In the genomic region with DNA sequence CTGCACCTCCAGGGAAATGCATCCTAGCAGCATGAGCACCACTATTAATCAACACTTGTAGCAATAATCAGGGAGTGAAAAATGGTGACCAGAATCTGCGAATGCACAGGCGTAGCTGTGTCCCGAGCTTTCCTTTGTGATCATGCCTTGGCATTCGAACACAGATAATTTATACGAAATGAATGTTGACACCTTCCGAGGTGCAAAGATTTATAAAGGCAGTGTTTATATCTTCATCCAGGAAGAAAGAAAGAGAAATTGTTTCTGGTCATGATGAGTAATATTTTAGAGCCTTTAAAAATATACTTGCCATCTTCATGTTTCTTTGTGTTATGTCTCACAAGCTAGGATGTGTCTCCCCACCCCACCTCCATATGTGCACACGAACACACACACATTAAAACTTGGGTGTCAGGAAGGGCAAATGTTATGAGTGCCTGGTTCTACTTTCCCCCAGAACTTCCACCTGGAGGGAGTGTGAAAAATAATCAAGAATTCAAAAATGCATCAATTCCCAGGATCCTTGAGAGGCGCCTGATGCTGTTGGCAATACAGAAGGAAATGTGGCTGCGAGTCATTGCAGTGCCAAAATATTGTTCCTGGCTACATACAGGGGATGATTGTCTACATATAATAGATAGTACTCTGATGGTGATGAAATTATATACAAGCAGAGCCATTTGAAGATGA, we compare ENCODE assay signal across 20 mouse cellular contexts.
DNase-seq lines count a peak whose midpoint lies in the region; ATAC-seq lines count a peak whose summit lies in the region.
"Had no signal": no experiment of that assay in that cellular context is flagged by ENCODE, and none has a peak within 500 bp of the region (broad histone marks: within the 10 kb centered on the region; RNA-seq: fewer than 3 reads in every experiment).

No protein-coding gene starts in this region.

- peak; percentile 14 for DNase-seq in Muller cell, postnatal 12 days (ENCODE audit: inconsistent ontology term)
- DNase-seq in embryonic facial prominence, embryonic 10.5 days (ENCODE audit: low spot score) = no peak
- no peak for DNase-seq in hindbrain, embryonic 14.5 days (ENCODE audit: low spot score)
- DNase-seq in midbrain, embryonic 14.5 days = no peak
- no peak for DNase-seq in B cell, adult 2 months
- no peak for DNase-seq in retina, postnatal 1 day
- no peak for DNase-seq in retina, embryonic 14.5 days (ENCODE audit: low spot score)
- DNase-seq in urinary bladder, postnatal 25 days (ENCODE audit: low spot score) = no peak
- DNase-seq: adrenal gland, postnatal 10 days; cerebellum, adult 9-11 months; gastrocnemius, postnatal 36 days; kidney, adult 11 months; liver; liver, postnatal 0 days; lung, postnatal 14 days; thymus, postnatal 36 days had no signal

- 85% methylated on average over 9 of the region's 9 CpGs for WGBS in embryonic facial prominence, embryonic 10.5 days
- WGBS in hindbrain, embryonic 14.5 days = 56% methylated on average over 9 of the region's 9 CpGs
- WGBS in midbrain, embryonic 14.5 days = 62% methylated on average over 9 of the region's 9 CpGs

- H3K27ac ChIP-seq in embryonic facial prominence, embryonic 10.5 days (replicated peaks) = peak overlapping the region; percentile 44; the same call in 1 of the 2 replicates
- H3K27ac ChIP-seq in hindbrain, embryonic 14.5 days = peak overlapping the region; percentile 73
- no peak overlapping the region; the same call in 1 of the 2 replicates for H3K27ac ChIP-seq in midbrain, embryonic 14.5 days (replicated peaks; ENCODE audit: low read depth, low read length)
- H3K27ac ChIP-seq: embryonic facial prominence, embryonic 13.5 days; kidney, postnatal 0 days had no signal

- peak; percentile 51; the same call in 1 of the 2 replicates for ATAC-seq in hindbrain, embryonic 14.5 days (ENCODE audit: low FRiP score)
- ATAC-seq in midbrain, embryonic 14.5 days (ENCODE audit: low FRiP score, low TSS enrichment) = no peak
- ATAC-seq: liver, postnatal 0 days had no signal

- no peak overlapping the region for H3K4me3 ChIP-seq in embryonic facial prominence, embryonic 10.5 days
- H3K4me3 ChIP-seq in hindbrain, embryonic 14.5 days (replicated peaks; ENCODE audit: low read length) = no peak overlapping the region
- no peak overlapping the region for H3K4me3 ChIP-seq in midbrain, embryonic 14.5 days (replicated peaks; ENCODE audit: low read depth, low read length)
- H3K4me3 ChIP-seq: embryonic facial prominence, embryonic 13.5 days; megakaryocyte, embryonic 14.5 days; myocyte had no signal

- H3K27me3 ChIP-seq in embryonic facial prominence, embryonic 10.5 days (replicated peaks; ENCODE audit: low read depth, poor library complexity, severe bottlenecking) = no peaks in the 10 kb centered on the region
- no peaks in the 10 kb centered on the region for H3K27me3 ChIP-seq in hindbrain, embryonic 14.5 days (ENCODE audit: control insufficient read depth, insufficient read depth, low read length)
- no peaks in the 10 kb centered on the region for H3K27me3 ChIP-seq in midbrain, embryonic 14.5 days (ENCODE audit: control insufficient read depth, insufficient read depth, low read length)
- H3K27me3 ChIP-seq: embryonic facial prominence, embryonic 13.5 days; megakaryocyte, embryonic 14.5 days had no signal

- H3K9ac ChIP-seq in hindbrain, embryonic 14.5 days = no peak overlapping the region; the same call in 1 of the 2 replicates
- H3K9ac ChIP-seq in midbrain, embryonic 14.5 days (replicated peaks; ENCODE audit: low read length) = no peak overlapping the region
- H3K9ac ChIP-seq: embryonic facial prominence, embryonic 13.5 days; liver, postnatal 0 days had no signal

- no peaks in the 10 kb centered on the region for H3K9me3 ChIP-seq in embryonic facial prominence, embryonic 10.5 days
- no peaks in the 10 kb centered on the region for H3K9me3 ChIP-seq in hindbrain, embryonic 14.5 days (ENCODE audit: control insufficient read depth, low read length)
- no peaks in the 10 kb centered on the region for H3K9me3 ChIP-seq in midbrain, embryonic 14.5 days (ENCODE audit: control insufficient read depth, low read length)
- H3K9me3 ChIP-seq: embryonic facial prominence, embryonic 13.5 days had no signal

- peak overlapping the region; percentile 37 for H3K4me2 ChIP-seq in hindbrain, embryonic 14.5 days (replicated peaks)
- H3K4me2 ChIP-seq in midbrain, embryonic 14.5 days (ENCODE audit: low read length) = 0 out of 2 replicates have a peak overlapping the region, but pooled peaks have one; percentile 19
- H3K4me2 ChIP-seq: embryonic facial prominence, embryonic 13.5 days had no signal

- H3K36me3 ChIP-seq in embryonic facial prominence, embryonic 10.5 days (replicated peaks) = no peaks in the 10 kb centered on the region
- no peaks in the 10 kb centered on the region for H3K36me3 ChIP-seq in hindbrain, embryonic 14.5 days (replicated peaks; ENCODE audit: control insufficient read depth, insufficient read depth)
- no peaks in the 10 kb centered on the region for H3K36me3 ChIP-seq in midbrain, embryonic 14.5 days (ENCODE audit: control insufficient read depth, insufficient read depth, low read length)
- H3K36me3 ChIP-seq: embryonic facial prominence, embryonic 13.5 days had no signal

- peaks cover 27% of the 10 kb centered on the region for H3K4me1 ChIP-seq in embryonic facial prominence, embryonic 10.5 days
- H3K4me1 ChIP-seq in hindbrain, embryonic 14.5 days (replicated peaks; ENCODE audit: control insufficient read depth, insufficient read depth, low read length) = peaks cover 21% of the 10 kb centered on the region
- no peaks in the 10 kb centered on the region; the same call in 1 of the 2 replicates for H3K4me1 ChIP-seq in midbrain, embryonic 14.5 days (ENCODE audit: control insufficient read depth, insufficient read depth, low read length)
- H3K4me1 ChIP-seq: megakaryocyte, embryonic 14.5 days had no signal
